Mouse (Mus musculus) ES-Bruce4 (cell line): ENCODE measurements at regions not wholly inside any gene's neighbourhood (a gene's known extent, or its start where the extent isn't known, plus 50 kb on each side); places are given as distances from the start of the nearest gene placed in this dataset.

ENCODE experiments used
- H3K27ac ChIP-seq: 2 replicates; pipeline ENCODE4 v1.5.1; 2012; ENCODE audit warnings: low read length, inconsistent platforms; ENCODE audit not compliant: insufficient read depth
- H3K27me3 ChIP-seq: 2 replicates; pipeline ENCODE4 v1.6.1; 2012; ENCODE audit warnings: mild to moderate bottlenecking, low read length, inconsistent platforms; ENCODE audit not compliant: control insufficient read depth, poor library complexity, insufficient read depth, severe bottlenecking
- H3K36me3 ChIP-seq: 2 replicates; pipeline ENCODE4 v1.6.1; 2012; ENCODE audit warnings: inconsistent platforms, mild to moderate bottlenecking, low read length, moderate library complexity; ENCODE audit not compliant: control insufficient read depth, poor library complexity, insufficient read depth, severe bottlenecking
- H3K4me1 ChIP-seq: one replicate; pipeline ENCODE4 v1.8.1; 2011; ENCODE audit warnings: low read length; ENCODE audit not compliant: control insufficient read depth, insufficient read depth
- H3K4me3 ChIP-seq: 2 replicates; pipeline ENCODE4 v1.5.1; 2011; ENCODE audit warnings: low read depth, mild to moderate bottlenecking, low read length
- H3K9ac ChIP-seq: 2 replicates; pipeline ENCODE4 v1.6.1; 2012; ENCODE audit warnings: low read depth, mild to moderate bottlenecking, inconsistent platforms; ENCODE audit not compliant: poor library complexity, severe bottlenecking
- H3K9me3 ChIP-seq: replicated peaks from 2 replicates; pipeline ENCODE4 v1.6.1; 2012; ENCODE audit warnings: mild to moderate bottlenecking, low read length, inconsistent platforms; ENCODE audit not compliant: control insufficient read depth, poor library complexity, insufficient read depth, severe bottlenecking
- CTCF ChIP-seq: IDR thresholded peaks from one replicate; pipeline ENCODE4 v1.8.1; 2011; ENCODE audit warnings: low read depth, low read length
- EP300 ChIP-seq: IDR thresholded peaks from 2 replicates; pipeline ENCODE4 v1.6.1; 2011; ENCODE audit warnings: low read depth, low read length; ENCODE audit not compliant: insufficient read depth
- POLR2A ChIP-seq: IDR thresholded peaks from one replicate; pipeline ENCODE4 v1.8.1; 2011; ENCODE audit warnings: low read length; ENCODE audit not compliant: insufficient read depth

- Histone ChIP-seq H3K27me3 (no peaks in the 10 kb centered on the region), H3K4me3 (no peak overlapping the region), H3K27ac (no peak overlapping the region), H3K9me3 (no peaks in the 10 kb centered on the region; the same call in 1 of the 2 replicates), H3K36me3 (no peaks in the 10 kb centered on the region), H3K9ac (no peak overlapping the region), H3K4me1 (no peaks in the 10 kb centered on the region)
- no peak for TF ChIP-seq CTCF
- no peak for TF ChIP-seq POLR2A
- TF ChIP-seq EP300: no peak
Observed at GRCm38 (mm10) chr8:95974889-95975288, 86.5 kb upstream of the Got2 start.

- H3K27me3 ChIP-seq: no peaks in the 10 kb centered on the region
- H3K4me3 ChIP-seq: no peak overlapping the region
- TF ChIP-seq EP300 (no peak), CTCF (no peak), POLR2A (no peak)
- no peaks in the 10 kb centered on the region for H3K4me1 ChIP-seq
- no peaks in the 10 kb centered on the region for H3K36me3 ChIP-seq
- no peak overlapping the region for H3K9ac ChIP-seq
- H3K27ac ChIP-seq: no peak overlapping the region
- no peaks in the 10 kb centered on the region; the same call in 1 of the 2 replicates for H3K9me3 ChIP-seq
Observed at GRCm38 (mm10) chr8:95974231-95974630, 85.9 kb upstream of the Got2 start.

- Histone ChIP-seq H3K9me3 (no peaks in the 10 kb centered on the region; the same call in 1 of the 2 replicates), H3K27me3 (no peaks in the 10 kb centered on the region), H3K4me1 (no peaks in the 10 kb centered on the region), H3K36me3 (no peaks in the 10 kb centered on the region), H3K27ac (no peak overlapping the region), H3K9ac (no peak overlapping the region), H3K4me3 (no peak overlapping the region)
- TF ChIP-seq CTCF (no peak), EP300 (no peak), POLR2A (no peak)
Observed at GRCm38 (mm10) chr8:95973571-95973970, 85.2 kb upstream of the Got2 start.

GRCm38 (mm10) chr8:95968828-95969227 lies 80.5 kb upstream of the Got2 start:
- Histone ChIP-seq H3K27me3 (no peaks in the 10 kb centered on the region), H3K27ac (no peak overlapping the region), H3K36me3 (no peaks in the 10 kb centered on the region), H3K4me3 (no peak overlapping the region), H3K4me1 (no peaks in the 10 kb centered on the region), H3K9ac (no peak overlapping the region), H3K9me3 (no peaks in the 10 kb centered on the region; the same call in 1 of the 2 replicates)
- TF ChIP-seq POLR2A (no peak), EP300 (no peak)

GRCm38 (mm10) chr8:95966430-95966829 lies 78.1 kb upstream of the Got2 start:
- H3K27ac ChIP-seq: no peak overlapping the region
- TF ChIP-seq CTCF (no peak), POLR2A (no peak), EP300 (no peak)
- no peaks in the 10 kb centered on the region for H3K27me3 ChIP-seq
- H3K36me3 ChIP-seq: no peaks in the 10 kb centered on the region
- no peaks in the 10 kb centered on the region for H3K4me1 ChIP-seq
- no peak overlapping the region for H3K9ac ChIP-seq
- H3K4me3 ChIP-seq: no peak overlapping the region
- no peaks in the 10 kb centered on the region; the same call in 1 of the 2 replicates for H3K9me3 ChIP-seq

- H3K9me3 ChIP-seq: 0 out of 2 replicates have a peak, but pooled peaks cover 2% of the 10 kb centered on the region
- TF ChIP-seq CTCF (no peak), EP300 (0 out of 2 replicates have a peak, but pooled peaks have one; percentile 18)
- no peak overlapping the region for H3K4me3 ChIP-seq
- peaks cover 1% of the 10 kb centered on the region for H3K27me3 ChIP-seq
- no peak overlapping the region for H3K27ac ChIP-seq
- H3K4me1 ChIP-seq: no peaks in the 10 kb centered on the region
- no peak overlapping the region for H3K9ac ChIP-seq
- H3K36me3 ChIP-seq: no peaks in the 10 kb centered on the region
Observed at GRCm38 (mm10) chr8:95952257-95952656, 63.9 kb upstream of the Got2 start.

GRCm38 (mm10) chr8:95951794-95952193 lies 63.4 kb upstream of the Got2 start:
- H3K36me3 ChIP-seq: no peaks in the 10 kb centered on the region
- no peak overlapping the region for H3K4me3 ChIP-seq
- peaks cover 1% of the 10 kb centered on the region for H3K27me3 ChIP-seq
- H3K27ac ChIP-seq: no peak overlapping the region
- H3K9ac ChIP-seq: no peak overlapping the region
- no peaks in the 10 kb centered on the region for H3K4me1 ChIP-seq
- peak; percentile 93 for TF ChIP-seq CTCF
- no peak for TF ChIP-seq POLR2A
- TF ChIP-seq EP300: 0 out of 2 replicates have a peak, but pooled peaks have one; percentile 12
- 0 out of 2 replicates have a peak, but pooled peaks cover 2% of the 10 kb centered on the region for H3K9me3 ChIP-seq
